In the genomic region with DNA sequence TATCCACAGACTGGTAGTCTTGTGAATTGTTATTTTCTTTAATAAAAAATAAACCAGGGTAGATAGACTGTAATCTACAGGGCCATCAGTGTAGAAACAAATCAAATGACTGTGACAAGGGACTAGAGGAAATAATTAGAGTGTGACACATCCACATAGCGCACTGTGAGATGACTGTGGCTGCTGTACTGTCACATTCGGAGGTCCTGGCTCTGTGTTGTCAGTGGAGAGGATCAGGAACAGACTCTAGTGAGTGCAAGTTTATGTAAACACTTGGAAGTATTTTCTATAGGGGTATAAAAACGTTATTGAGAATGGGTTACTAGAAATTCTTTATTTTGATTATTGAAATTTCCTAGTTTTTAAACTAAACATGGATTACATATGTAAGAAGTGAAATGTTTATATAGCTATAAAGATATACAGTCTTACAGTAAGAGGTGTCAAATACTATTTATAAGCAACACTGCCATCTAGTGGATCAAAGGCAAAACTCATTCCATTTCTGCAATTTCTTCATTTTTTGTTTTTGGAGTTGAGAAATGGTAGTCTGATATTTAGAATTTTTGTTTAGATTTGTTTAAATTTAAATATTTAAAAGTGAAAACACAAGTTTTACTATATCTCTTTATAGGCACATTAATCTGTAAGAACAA, we compare ENCODE assay signal across 11 mouse cellular contexts. TPM values are rescaled to one million over a fixed set of nuclear protein-coding genes. Genes with fewer than 3 reads are reported as not detected.
DNase-seq lines count a peak whose midpoint lies in the region; ATAC-seq lines count a peak whose summit lies in the region.
"Had no signal": no experiment of that assay in that cellular context is flagged by ENCODE, and none has a peak within 500 bp of the region (broad histone marks: within the 10 kb centered on the region; RNA-seq: fewer than 3 reads in every experiment).

No protein-coding gene starts in this region.

- H3K36me3 ChIP-seq in forebrain, embryonic 12.5 days (replicated peaks), result peaks cover 24% of the 10 kb centered on the region
- H3K36me3 ChIP-seq in forebrain, embryonic 10.5 days (replicated peaks), result peaks cover 32% of the 10 kb centered on the region
- peaks cover 22% of the 10 kb centered on the region for H3K36me3 ChIP-seq in neural tube, embryonic 12.5 days
- H3K36me3 ChIP-seq in hindbrain, embryonic 12.5 days, result peaks cover 30% of the 10 kb centered on the region
- no peaks in the 10 kb centered on the region for H3K36me3 ChIP-seq in splenic B cell, adult 2 months (ENCODE audit: control insufficient read depth, insufficient read depth, low read length, poor library complexity, severe bottlenecking)
- H3K36me3 ChIP-seq: intestine, embryonic 15.5 days had no signal

- no peaks in the 10 kb centered on the region for H3K4me1 ChIP-seq in forebrain, embryonic 12.5 days
- H3K4me1 ChIP-seq in forebrain, embryonic 10.5 days, result no peaks in the 10 kb centered on the region
- no peaks in the 10 kb centered on the region for H3K4me1 ChIP-seq in neural tube, embryonic 12.5 days
- no peaks in the 10 kb centered on the region for H3K4me1 ChIP-seq in hindbrain, embryonic 12.5 days
- H3K4me1 ChIP-seq: intestine, embryonic 15.5 days had no signal

- DNase-seq in forebrain, embryonic 10.5 days (ENCODE audit: extremely low spot score, low spot score), result no peak
- DNase-seq in neural tube, embryonic 10.5 days (ENCODE audit: extremely low spot score, low spot score), result no peak
- peak; percentile 30 for DNase-seq in splenic B cell, adult 2 months (ENCODE audit: low read depth, low spot score)
- DNase-seq in gastrocnemius, postnatal 36 days, result no peak
- DNase-seq in gastrocnemius, adult 8-10 months (ENCODE audit: low spot score in 2 of 2), result no peak
- DNase-seq: lung, postnatal 10 days; spleen, adult 18-20 months had no signal

- no peak overlapping the region for H3K27ac ChIP-seq in forebrain, embryonic 12.5 days
- H3K27ac ChIP-seq in forebrain, embryonic 10.5 days, result no peak overlapping the region
- H3K27ac ChIP-seq in neural tube, embryonic 12.5 days, result no peak overlapping the region
- H3K27ac ChIP-seq in hindbrain, embryonic 12.5 days, result no peak overlapping the region
- H3K27ac ChIP-seq: intestine, embryonic 15.5 days had no signal

- ATAC-seq in forebrain, embryonic 12.5 days (ENCODE audit: low FRiP score), result peak; percentile 47; the same call in 1 of the 2 replicates
- 0 out of 2 replicates have a peak, but pooled peaks have one; percentile 30 for ATAC-seq in neural tube, embryonic 12.5 days (ENCODE audit: low FRiP score, low read depth)
- ATAC-seq in hindbrain, embryonic 12.5 days (ENCODE audit: low FRiP score), result peak; percentile 50; the same call in 1 of the 2 replicates
- ATAC-seq: intestine, embryonic 15.5 days had no signal

- intact Hi-C loops in gastrocnemius, postnatal 36 days (cut with DNase I), result no loop called here

- no peak overlapping the region for H3K4me3 ChIP-seq in forebrain, embryonic 12.5 days (replicated peaks)
- no peak overlapping the region for H3K4me3 ChIP-seq in forebrain, embryonic 10.5 days
- no peak overlapping the region for H3K4me3 ChIP-seq in neural tube, embryonic 12.5 days
- no peak overlapping the region for H3K4me3 ChIP-seq in hindbrain, embryonic 12.5 days
- H3K4me3 ChIP-seq: intestine, embryonic 15.5 days had no signal

- 48% methylated on average over 3 of the region's 3 CpGs for WGBS in forebrain, embryonic 12.5 days
- WGBS in forebrain, embryonic 10.5 days, result 47% methylated on average over 3 of the region's 3 CpGs
- WGBS in neural tube, embryonic 12.5 days, result 55% methylated on average over 3 of the region's 3 CpGs
- WGBS in hindbrain, embryonic 12.5 days, result 54% methylated on average over 3 of the region's 3 CpGs

- no peaks in the 10 kb centered on the region for H3K27me3 ChIP-seq in forebrain, embryonic 12.5 days
- no peaks in the 10 kb centered on the region for H3K27me3 ChIP-seq in forebrain, embryonic 10.5 days (ENCODE audit: poor library complexity, severe bottlenecking)
- H3K27me3 ChIP-seq in neural tube, embryonic 12.5 days (replicated peaks), result no peaks in the 10 kb centered on the region
- H3K27me3 ChIP-seq in hindbrain, embryonic 12.5 days, result no peaks in the 10 kb centered on the region
- no peaks in the 10 kb centered on the region for H3K27me3 ChIP-seq in splenic B cell, adult 2 months (ENCODE audit: control insufficient read depth, insufficient read depth, low read length, poor library complexity, severe bottlenecking)
- H3K27me3 ChIP-seq: intestine, embryonic 15.5 days had no signal

- H3K4me2 ChIP-seq in forebrain, embryonic 12.5 days, result no peak overlapping the region
- no peak overlapping the region for H3K4me2 ChIP-seq in neural tube, embryonic 12.5 days (replicated peaks)
- H3K4me2 ChIP-seq in hindbrain, embryonic 12.5 days (replicated peaks), result no peak overlapping the region
- H3K4me2 ChIP-seq: intestine, embryonic 15.5 days had no signal

- no peaks in the 10 kb centered on the region for H3K9me3 ChIP-seq in forebrain, embryonic 12.5 days
- no peaks in the 10 kb centered on the region for H3K9me3 ChIP-seq in forebrain, embryonic 10.5 days
- H3K9me3 ChIP-seq in neural tube, embryonic 12.5 days, result no peaks in the 10 kb centered on the region
- H3K9me3 ChIP-seq in hindbrain, embryonic 12.5 days (replicated peaks), result no peaks in the 10 kb centered on the region
- H3K9me3 ChIP-seq: intestine, embryonic 15.5 days had no signal

- H3K9ac ChIP-seq in forebrain, embryonic 12.5 days, result no peak overlapping the region
- H3K9ac ChIP-seq in neural tube, embryonic 12.5 days, result no peak overlapping the region
- no peak overlapping the region for H3K9ac ChIP-seq in hindbrain, embryonic 12.5 days
- H3K9ac ChIP-seq: intestine, embryonic 15.5 days had no signal

RNA-seq across cellular contexts. Expression of a gene that starts 59.6 kb away (rescaled TPM):
- 23.0 and 26.8 TPM in 2 replicates for polyA plus RNA-seq in forebrain, embryonic 12.5 days (2016; fragmentation: Nextera tagmentation; extraction: Ambion mirVana)
- 9.0 and 10.5 TPM in 2 replicates for polyA plus RNA-seq in forebrain, embryonic 10.5 days (2016; fragmentation: Nextera tagmentation; extraction: Ambion mirVana)
- 25.0 and 28.1 TPM in 2 replicates for polyA plus RNA-seq in neural tube, embryonic 12.5 days (2016; fragmentation: Nextera tagmentation; extraction: Ambion mirVana)
- 26.9 and 30.1 TPM in 2 replicates for polyA plus RNA-seq in hindbrain, embryonic 12.5 days (2016; fragmentation: Nextera tagmentation; extraction: Ambion mirVana)
- under 1 TPM; 0.54 to 0.81 TPM for total RNA-seq in gastrocnemius, postnatal 36 days (2021)
- total RNA-seq in gastrocnemius, adult 8-10 months (2022), result under 1 TPM; 0.16 to 0.70 (median 0.40) TPM
